Mouse (Mus musculus) ovary, postnatal 10 days (tissue): Measurements from ENCODE around the gene Tnfrsf17.
"Not testable (repeated sequence)": the region's sequence is repeated elsewhere in the genome, so short reads cannot be mapped to it uniquely, and the experiment has no call there.

ENCODE experiments used
- DNase-seq: peaks from one replicate; pipeline ENCODE4 v3.0.0; 2022; ENCODE audit warnings: low spot score

The Tnfrsf17 gene

DNA sequence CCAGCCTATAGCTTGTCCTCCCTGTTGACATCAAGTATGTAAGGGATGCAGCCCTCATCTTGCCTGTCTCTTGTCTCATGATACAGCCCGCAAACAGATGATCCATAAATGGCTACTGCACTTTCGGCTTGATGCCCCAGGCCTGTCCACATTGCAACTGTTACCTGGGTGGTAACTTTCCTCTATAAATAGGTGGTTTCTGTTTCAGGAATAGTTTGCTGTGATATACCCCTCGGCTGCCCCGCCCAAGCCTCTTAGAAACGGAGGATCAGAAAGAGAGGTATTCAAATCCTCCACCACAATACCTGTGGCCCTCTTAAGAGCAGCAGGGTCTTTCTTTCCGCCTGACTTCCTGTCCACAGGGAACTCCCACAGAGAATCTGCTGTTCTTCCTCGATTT, at the start of gene Tnfrsf17:
Tnfrsf17 (plus strand) TSS at position 301 of the 400 bp plus-strand sequence.
- no peak for DNase-seq

GRCm38 (mm10) chr16:11266556-11266955, 47.1 kb upstream of the Tnfrsf17 start:
- no peak for DNase-seq

- DNase-seq = no peak
Measured at GRCm38 (mm10) chr16:11269808-11270207, 43.8 kb upstream of the Tnfrsf17 start.

- DNase-seq = no peak
Measured at GRCm38 (mm10) chr16:11270642-11271041, 43.0 kb upstream of the Tnfrsf17 start.

DNA sequence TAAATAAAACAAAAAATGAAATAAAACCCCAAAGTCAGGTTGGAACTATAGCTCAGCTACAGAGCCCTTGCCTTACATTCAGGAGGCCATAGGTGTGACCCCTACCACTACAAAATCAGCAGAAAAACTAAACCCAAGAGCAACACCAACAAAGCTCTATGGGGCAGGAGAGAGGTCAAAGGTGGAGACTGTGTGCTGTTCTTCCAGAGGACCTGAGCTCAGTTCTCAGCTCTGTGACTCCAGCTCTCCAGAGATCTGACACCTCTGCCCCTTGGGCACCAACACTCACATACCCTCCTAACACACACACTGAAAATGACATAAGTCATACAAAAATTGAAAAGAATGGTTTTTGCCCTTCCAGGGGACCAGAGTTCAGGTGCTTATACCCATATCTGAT, 42.5 kb upstream of the Tnfrsf17 start:
- no peak for DNase-seq

- no peak for DNase-seq
Measured at GRCm38 (mm10) chr16:11276888-11277287, 36.7 kb upstream of the Tnfrsf17 start.

- DNase-seq = no peak
Measured at GRCm38 (mm10) chr16:11278778-11279177, 34.8 kb upstream of the Tnfrsf17 start.

- DNase-seq = no peak
Measured at GRCm38 (mm10) chr16:11282655-11283232, 30.9 kb upstream of the Tnfrsf17 start.

DNA sequence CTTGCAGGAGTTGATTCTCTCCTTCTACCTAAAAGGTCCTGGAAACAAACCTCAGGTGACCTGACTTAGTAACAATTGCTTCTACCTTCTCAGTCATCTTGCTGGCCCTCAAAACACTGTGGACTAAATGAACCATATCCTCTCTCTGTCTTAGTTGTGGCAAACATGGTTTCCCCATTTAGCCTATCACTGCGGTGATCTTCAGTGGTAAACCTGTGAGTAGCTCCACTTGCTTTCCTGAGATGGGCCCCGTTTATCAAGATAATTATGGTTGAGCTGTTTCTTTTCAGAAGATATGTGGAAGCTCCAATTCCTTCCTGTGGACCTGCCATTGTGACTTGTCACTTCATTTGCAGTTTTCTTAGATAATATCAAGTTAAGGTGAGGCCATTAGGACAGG, 28.7 kb upstream of the Tnfrsf17 start:
- DNase-seq = no peak

DNA sequence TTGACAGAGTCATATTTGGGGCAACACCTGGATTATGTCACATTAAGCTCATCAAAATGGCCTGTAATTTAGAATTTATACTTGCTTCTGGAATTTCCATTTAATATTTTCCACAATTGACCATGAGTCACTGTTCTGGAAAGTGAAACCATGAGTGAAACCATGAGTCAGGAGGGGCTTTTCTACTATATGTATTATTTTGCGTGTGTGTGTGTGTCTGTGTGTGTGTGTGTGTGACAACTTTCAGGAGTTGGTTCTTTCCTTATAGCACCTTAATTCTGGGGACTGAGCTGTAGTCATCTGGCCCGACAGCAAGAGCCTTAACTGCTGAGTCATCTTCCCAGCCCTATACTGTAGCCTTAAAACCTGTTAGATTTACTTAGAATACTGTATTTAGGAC, 27.7 kb upstream of the Tnfrsf17 start:
- DNase-seq = no peak

DNA sequence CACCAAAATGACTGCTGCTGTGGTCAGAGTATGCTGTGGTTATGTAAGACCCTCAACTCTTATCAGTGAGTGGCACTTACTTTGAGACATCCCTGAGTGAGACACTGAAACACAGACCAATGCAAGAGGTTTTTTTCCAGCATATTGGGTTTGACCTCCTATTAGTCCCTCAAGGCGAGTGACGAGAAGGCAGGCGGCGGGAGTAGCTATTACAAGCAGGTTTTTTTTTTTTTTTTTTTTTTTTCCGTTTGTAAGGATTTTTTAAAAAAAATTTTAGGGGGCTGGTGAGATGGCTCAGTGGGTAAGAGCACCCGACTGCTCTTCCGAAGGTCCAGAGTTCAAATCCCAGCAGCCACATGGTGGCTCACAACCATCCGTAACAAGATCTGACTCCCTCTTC, 24.7 kb upstream of the Tnfrsf17 start:
- DNase-seq = not testable (repeated sequence)

GRCm38 (mm10) chr16:11295583-11295982, 18.0 kb upstream of the Tnfrsf17 start:
- not testable (repeated sequence) for DNase-seq

- DNase-seq = not testable (repeated sequence)
Measured at GRCm38 (mm10) chr16:11297700-11298099, 15.9 kb upstream of the Tnfrsf17 start.

DNA sequence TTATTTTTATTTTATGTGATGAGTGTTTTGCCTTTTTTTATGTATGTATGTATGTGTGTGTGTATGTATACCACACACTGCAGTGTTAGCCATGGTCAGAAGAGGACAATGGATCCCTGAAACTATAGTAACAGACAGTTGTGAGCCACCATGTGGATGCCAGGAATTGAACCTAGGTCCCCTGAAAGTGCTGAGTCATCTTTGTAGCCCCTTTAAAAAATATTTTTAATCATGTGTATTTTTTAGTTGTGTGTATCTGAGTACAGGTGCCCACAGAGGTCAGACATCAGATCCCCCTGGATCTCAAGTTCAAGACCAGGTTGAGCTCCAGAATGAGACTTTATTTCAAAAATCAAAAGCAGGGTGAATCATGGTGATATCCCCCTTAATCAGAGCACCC, 9.9 kb upstream of the Tnfrsf17 start:
- DNase-seq = no peak

GRCm38 (mm10) chr16:11305531-11305930, 8.1 kb upstream of the Tnfrsf17 start:
- no peak for DNase-seq

GRCm38 (mm10) chr16:11315786-11316320, 2.2 kb downstream of the Tnfrsf17 start:
- DNase-seq = no peak

- DNase-seq = no peak
Measured at GRCm38 (mm10) chr16:11316748-11317147, 3.1 kb downstream of the Tnfrsf17 start.

- DNase-seq = no peak
Measured at GRCm38 (mm10) chr16:11317324-11317723, 3.7 kb downstream of the Tnfrsf17 start.

GRCm38 (mm10) chr16:11322409-11323323, 9.1 kb downstream of the Tnfrsf17 start, which contains the start of gene Snx29:
TSS of gene Snx29 (plus strand) at chr16:11322908.
- peak; percentile 98 for DNase-seq

DNA sequence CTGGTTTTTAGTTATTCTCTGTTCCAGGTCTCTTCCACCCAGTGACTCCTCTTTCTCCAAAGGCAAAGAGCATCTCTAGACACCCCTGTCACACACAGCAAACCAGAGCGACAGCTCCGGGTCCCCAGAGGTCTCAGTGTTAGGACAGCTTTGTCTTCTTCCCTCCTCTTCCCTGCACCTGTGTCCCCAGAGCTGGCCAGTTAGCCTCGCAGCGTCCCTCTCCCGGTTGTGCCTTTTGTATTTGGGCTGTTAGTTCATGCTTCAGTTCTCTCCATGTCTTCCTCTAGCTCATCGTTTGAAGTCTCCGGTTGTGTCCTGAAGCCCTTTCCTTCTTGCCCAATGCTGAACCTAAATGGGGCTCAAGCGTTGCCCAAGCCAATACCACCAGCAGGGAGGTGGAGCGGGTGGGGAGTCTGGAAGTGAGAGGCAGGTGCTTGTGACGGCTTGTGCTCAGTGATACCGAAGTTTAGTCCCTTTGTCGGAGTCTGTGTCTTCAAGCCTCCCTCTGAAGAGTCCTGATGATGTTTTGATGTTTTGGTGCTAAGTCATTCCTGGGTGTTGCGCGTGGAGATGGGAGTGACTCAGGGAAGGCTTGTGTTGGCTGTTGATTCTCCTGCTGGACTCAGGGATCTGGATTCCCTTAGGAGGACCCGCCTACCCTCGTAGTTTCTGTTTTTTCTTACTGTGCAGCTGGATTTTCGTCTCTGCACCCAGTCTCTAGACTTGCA, 9.9 kb downstream of the Tnfrsf17 start:
- DNase-seq = no peak

DNA sequence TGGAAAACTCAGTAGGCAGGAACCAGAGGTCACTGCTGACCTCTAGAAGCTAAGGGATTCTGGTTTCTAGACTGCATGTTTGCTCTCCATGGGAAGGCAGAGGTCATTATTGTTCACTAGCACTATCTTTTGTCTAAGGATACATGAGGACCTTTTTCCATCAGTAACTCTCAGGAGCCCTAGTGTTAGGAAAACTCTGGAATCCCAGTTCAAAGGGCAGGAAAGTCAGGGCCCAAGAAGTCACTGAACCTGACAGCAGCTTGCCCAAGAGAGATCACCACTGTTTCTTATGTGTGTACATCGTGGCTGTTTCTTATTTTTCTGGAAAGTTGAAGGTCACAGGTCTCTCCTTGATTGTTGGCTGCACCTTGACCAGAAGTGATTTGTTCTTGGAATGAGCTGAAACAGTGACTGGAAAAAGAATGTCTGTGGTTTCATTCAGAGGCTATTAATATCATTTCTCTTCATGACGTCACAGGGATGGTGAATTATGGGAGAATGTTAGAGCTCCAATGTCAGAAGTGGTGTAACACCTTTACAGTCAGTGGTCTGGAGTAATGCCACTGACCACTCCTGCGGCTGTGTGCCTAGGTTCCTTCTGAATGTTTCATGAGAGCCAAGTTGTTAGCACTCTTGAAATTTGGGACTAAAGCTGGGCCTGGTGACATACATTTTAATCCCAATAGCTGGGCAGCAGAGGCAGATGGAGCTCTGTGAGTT, 16.6 kb downstream of the Tnfrsf17 start:
- no peak for DNase-seq

DNA sequence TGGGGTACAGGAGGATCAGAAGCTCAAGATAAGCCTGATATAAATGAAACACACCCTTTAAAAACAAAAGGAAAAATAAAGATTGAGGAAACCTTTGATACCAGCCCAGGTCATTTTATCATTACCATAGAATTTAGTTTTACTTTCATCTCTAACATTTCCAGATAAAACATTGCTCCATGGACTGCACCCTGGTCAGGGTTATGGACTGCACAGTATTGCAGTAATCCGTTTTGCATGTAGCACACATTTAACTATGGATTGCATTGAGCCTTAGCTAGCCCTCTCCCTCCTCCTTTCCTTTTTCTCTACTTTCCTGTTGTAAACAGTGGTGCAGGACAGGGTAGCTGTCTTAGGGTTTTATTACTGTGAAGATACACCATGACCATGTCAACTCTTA, 17.4 kb downstream of the Tnfrsf17 start:
- DNase-seq = no peak
